Mouse (Mus musculus): ENCODE data around the gene Idh1. TPM values are rescaled to one million over a fixed set of nuclear protein-coding genes. Genes with fewer than 3 reads are reported as not detected.

The Idh1 gene
- polyA plus RNA-seq, 1 experiment from 2014 or later, result 478 TPM

Other genes with a start within 250 kb of the Idh1 start
- 9.8 and 13.7 TPM in 2 replicates for gene Plekhm3, start 229.7 kb downstream of the Idh1 start, polyA plus RNA-seq (2015; fragmentation: Nextera tagmentation; extraction: Ambion mirVana)
- gene Akr1cl, start 153.7 kb downstream of the Idh1 start, polyA plus RNA-seq (2015; fragmentation: Nextera tagmentation; extraction: Ambion mirVana), result 0.21 TPM in 1 of 2 replicates, not detected in the other
- not detected in 2 replicates for gene Cryge, start 135.4 kb downstream of the Idh1 start, polyA plus RNA-seq (2015; fragmentation: Nextera tagmentation; extraction: Ambion mirVana)
- gene Crygd, start 123.0 kb downstream of the Idh1 start, polyA plus RNA-seq (2015; fragmentation: Nextera tagmentation; extraction: Ambion mirVana), result not detected in 2 replicates
- not detected in 2 replicates for gene Crygc, start 112.8 kb downstream of the Idh1 start, polyA plus RNA-seq (2015; fragmentation: Nextera tagmentation; extraction: Ambion mirVana)
- gene Crygb, start 104.2 kb downstream of the Idh1 start, polyA plus RNA-seq (2015; fragmentation: Nextera tagmentation; extraction: Ambion mirVana), result 0.77 TPM in 1 of 2 replicates, not detected in the other
- not detected in 2 replicates for gene Cryga, start 83.1 kb downstream of the Idh1 start, polyA plus RNA-seq (2015; fragmentation: Nextera tagmentation; extraction: Ambion mirVana)
- gene Gm28845, start 66.9 kb downstream of the Idh1 start, polyA plus RNA-seq (2015; fragmentation: Nextera tagmentation; extraction: Ambion mirVana), result not detected in 2 replicates
- 0.34 and 0.38 TPM in 2 replicates for gene D630023F18Rik, start 63.3 kb downstream of the Idh1 start, polyA plus RNA-seq (2015; fragmentation: Nextera tagmentation; extraction: Ambion mirVana)
- gene Pikfyve, start 183 bp upstream of the Idh1 start, polyA plus RNA-seq (2015; fragmentation: Nextera tagmentation; extraction: Ambion mirVana), result 10.6 and 11.4 TPM in 2 replicates
- 2.5 and 3.4 TPM in 2 replicates for gene Pth2r, start 95.6 kb upstream of the Idh1 start, polyA plus RNA-seq (2015; fragmentation: Nextera tagmentation; extraction: Ambion mirVana)

All from neural tube, embryonic 13.5 days (tissue).